In the genomic region with DNA sequence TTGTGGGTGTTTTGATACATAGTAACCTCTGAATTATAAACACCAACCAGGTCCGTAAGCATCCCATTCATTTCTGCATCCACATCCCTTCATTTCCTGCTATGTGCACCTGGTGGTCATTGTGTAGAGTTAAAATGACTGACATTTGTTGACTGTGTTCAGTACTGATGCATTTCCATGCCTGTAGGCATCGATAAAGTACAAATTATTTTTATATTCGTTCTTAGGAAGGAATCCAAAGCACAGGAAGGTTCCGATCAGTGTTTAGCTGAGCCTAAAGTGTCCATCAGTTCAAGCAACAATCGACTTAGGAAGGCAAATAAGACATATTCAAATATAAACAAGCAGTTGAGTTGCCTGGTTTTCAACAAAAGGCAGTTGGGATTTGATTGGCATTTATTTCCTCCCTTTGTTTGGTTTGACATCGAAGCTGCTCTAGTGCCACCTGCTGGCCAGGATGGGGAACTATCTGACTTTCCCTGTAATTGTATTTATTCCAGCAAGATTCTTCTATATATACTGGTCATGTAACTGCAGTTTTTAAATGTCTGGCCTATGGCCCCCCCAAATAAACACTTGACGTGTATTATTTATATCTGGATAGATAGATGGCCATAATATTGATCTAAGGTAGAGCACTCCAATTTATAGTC, we compare ENCODE assay signal across 8 mouse cellular contexts.
DNase-seq lines count a peak whose midpoint lies in the region; ATAC-seq and TF ChIP-seq lines count a peak whose summit lies in the region.
"Had no signal": no experiment of that assay in that cellular context is flagged by ENCODE, and none has a peak within 500 bp of the region (broad histone marks: within the 10 kb centered on the region; RNA-seq: fewer than 3 reads in every experiment).

No protein-coding gene starts in this region.

- H3K27me3 ChIP-seq in hindbrain, postnatal 0 days (ENCODE audit: insufficient read depth, low read length): no peaks in the 10 kb centered on the region
- H3K27me3 ChIP-seq in midbrain, embryonic 11.5 days (ENCODE audit: control insufficient read depth, insufficient read depth, low read length): no peaks in the 10 kb centered on the region

- peak overlapping the region; percentile 33; the same call in 1 of the 2 replicates for H3K4me2 ChIP-seq in hindbrain, postnatal 0 days (ENCODE audit: low read depth, low read length)
- no peak overlapping the region for H3K4me2 ChIP-seq in midbrain, embryonic 11.5 days

- WGBS in hindbrain, postnatal 0 days: 33% methylated on average over 7 of the region's 7 CpGs
- WGBS in midbrain, embryonic 11.5 days: 44% methylated on average over 7 of the region's 7 CpGs

- no peaks in the 10 kb centered on the region for H3K9me3 ChIP-seq in hindbrain, postnatal 0 days (ENCODE audit: low read length)
- no peaks in the 10 kb centered on the region for H3K9me3 ChIP-seq in midbrain, embryonic 11.5 days (ENCODE audit: control insufficient read depth, low read length)

- H3K4me3 ChIP-seq in hindbrain, postnatal 0 days (ENCODE audit: low read length): no peak overlapping the region
- no peak overlapping the region for H3K4me3 ChIP-seq in midbrain, embryonic 11.5 days (ENCODE audit: low read depth, low read length)
- H3K4me3 ChIP-seq: myocyte had no signal

- ATAC-seq in hindbrain, postnatal 0 days: peak; percentile 69
- ATAC-seq in midbrain, embryonic 11.5 days (ENCODE audit: low FRiP score): peak; percentile 63

- H3K4me1 ChIP-seq in hindbrain, postnatal 0 days (ENCODE audit: insufficient read depth, low read length): no peaks in the 10 kb centered on the region
- H3K4me1 ChIP-seq in midbrain, embryonic 11.5 days (ENCODE audit: control insufficient read depth, insufficient read depth, low read length): 0 out of 2 replicates have a peak, but pooled peaks cover 3% of the 10 kb centered on the region

- H3K36me3 ChIP-seq in hindbrain, postnatal 0 days (ENCODE audit: insufficient read depth, low read length): no peaks in the 10 kb centered on the region
- H3K36me3 ChIP-seq in midbrain, embryonic 11.5 days (ENCODE audit: control insufficient read depth, insufficient read depth, low read length): no peaks in the 10 kb centered on the region

- no peak overlapping the region for H3K9ac ChIP-seq in hindbrain, postnatal 0 days (replicated peaks; ENCODE audit: low read length)
- H3K9ac ChIP-seq in midbrain, embryonic 11.5 days (ENCODE audit: low read length): peak overlapping the region; percentile 55

- TF ChIP-seq CTCF in hindbrain, postnatal 0 days (IDR thresholded peaks at IDR 0.05; ENCODE audit: low read depth): peak; percentile 86

- H3K27ac ChIP-seq in hindbrain, postnatal 0 days: peak overlapping the region; percentile 23; the same call in 1 of the 2 replicates
- H3K27ac ChIP-seq in midbrain, embryonic 11.5 days (ENCODE audit: low read depth, low read length): no peak overlapping the region

- DNase-seq in ZHBTc4 (ENCODE audit: low read depth, low spot score): peak; percentile 80
- DNase-seq in cerebellum, adult 9-10 months: peak; percentile 87
- peak; percentile 46 to 71 for DNase-seq in frontal cortex, postnatal 10 days (ENCODE audit: low spot score in 2 of 2)
- DNase-seq in hindbrain, postnatal 0 days (ENCODE audit: low spot score): peak; percentile 92
- peak; percentile 71 to 78 for DNase-seq in left cerebral cortex, adult 18-20 months (ENCODE audit: low spot score in 2 of 2)
- DNase-seq in midbrain, embryonic 11.5 days (ENCODE audit: low spot score, missing footprints): peak; percentile 95
- peak; percentile 56 for DNase-seq in skeletal muscle tissue, adult 2 months (ENCODE audit: low read depth, low spot score)
